Mouse (Mus musculus) embryonic fibroblast, embryonic 13.5 days (primary cell): ENCODE results near the gene Oxa1l. TPM values are rescaled to one million over a fixed set of nuclear protein-coding genes. Genes with fewer than 3 reads are reported as not detected.

Experiments
- H3K27ac ChIP-seq: 2 replicates; pipeline ENCODE4 v1.5.1; 2012; ENCODE audit warnings: low read length, control low read depth, inconsistent platforms; ENCODE audit not compliant: insufficient read depth
- H3K4me1 ChIP-seq: 2 replicates; pipeline ENCODE4 v1.6.1; 2011; ENCODE audit warnings: low read length; ENCODE audit not compliant: control insufficient read depth, insufficient read depth
- H3K4me3 ChIP-seq: 2 replicates; pipeline ENCODE4 v1.5.1; 2011; ENCODE audit warnings: mild to moderate bottlenecking, control low read depth, low read length; ENCODE audit not compliant: insufficient read depth
- CTCF ChIP-seq: IDR thresholded peaks from 2 replicates; pipeline ENCODE4 v1.5.1; 2011; ENCODE audit warnings: mild to moderate bottlenecking, control low read depth, low read length, moderate library complexity, borderline replicate concordance; ENCODE audit not compliant: insufficient read depth
- POLR2A ChIP-seq: IDR thresholded peaks from 2 replicates; pipeline ENCODE4 v1.6.1; 2011; ENCODE audit warnings: low read depth, mild to moderate bottlenecking, control low read depth, low read length, moderate library complexity
- polyA plus RNA-seq: library from polyadenylated mRNA; stranded (reverse); fragments of >200 nt; gene quantifications from 2 replicates; pipeline ENCODE4 v1.2.4, GENCODE M21; 2011; ENCODE audit warnings: low read depth; ENCODE audit not compliant: missing spikeins, insufficient read length

The Oxa1l gene
- polyA plus RNA-seq, 1 experiment, result 55.3 TPM

DNA sequence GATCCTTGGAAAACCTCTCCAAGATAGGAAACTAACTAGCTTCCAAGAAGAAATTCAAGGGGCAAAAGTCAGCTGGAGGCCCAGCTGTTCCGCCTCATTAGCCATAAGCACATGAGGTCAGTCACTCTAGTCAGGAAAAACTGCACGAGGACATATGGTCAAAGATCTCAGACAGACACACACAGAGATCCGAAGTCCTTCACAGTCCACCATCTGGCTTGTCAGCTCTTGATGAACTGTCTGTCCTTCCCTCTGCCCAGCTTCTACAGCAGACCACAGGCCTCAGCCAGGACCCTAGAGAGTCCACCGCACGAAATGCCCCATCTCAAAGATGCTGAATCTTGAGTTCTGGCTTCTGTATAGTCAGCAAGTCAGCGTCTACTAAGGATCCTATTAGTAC is 26.9 kb downstream of the Oxa1l start:
- TF ChIP-seq POLR2A (no peak), CTCF (no peak)
- Histone ChIP-seq H3K4me3 (no peak overlapping the region), H3K4me1 (no peaks in the 10 kb centered on the region), H3K27ac (no peak overlapping the region)

DNA sequence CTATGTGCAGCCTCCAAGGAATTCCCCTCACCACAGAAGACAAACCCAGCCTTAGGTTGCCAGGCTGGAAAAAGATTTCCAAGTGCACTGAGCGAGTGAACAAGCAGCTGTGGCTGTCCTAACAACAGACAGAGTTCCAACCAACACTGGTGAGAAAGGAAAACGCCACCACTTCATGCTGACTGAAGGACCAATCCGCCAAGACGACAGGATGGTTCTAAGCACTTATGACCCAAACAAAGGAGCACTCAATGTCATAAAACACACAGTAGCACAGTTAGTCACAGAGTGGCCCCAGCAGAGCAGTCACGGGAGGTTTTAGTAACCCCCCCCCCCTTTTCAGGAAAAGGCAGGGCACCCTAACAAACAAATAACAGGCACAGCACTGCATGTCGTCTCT is 30.2 kb downstream of the Oxa1l start:
- no peak for TF ChIP-seq POLR2A
- no peak for TF ChIP-seq CTCF
- H3K27ac ChIP-seq, result no peak overlapping the region
- H3K4me3 ChIP-seq, result no peak overlapping the region
- 0 out of 2 replicates have a peak, but pooled peaks cover 3% of the 10 kb centered on the region for H3K4me1 ChIP-seq

- no peak overlapping the region for H3K27ac ChIP-seq
- TF ChIP-seq POLR2A (no peak), CTCF (no peak)
- peaks cover 4% of the 10 kb centered on the region for H3K4me1 ChIP-seq
- no peak overlapping the region for H3K4me3 ChIP-seq
These were observed 33.2 kb downstream of the Oxa1l start for GRCm38 (mm10) chr14:54393794-54394193.

DNA sequence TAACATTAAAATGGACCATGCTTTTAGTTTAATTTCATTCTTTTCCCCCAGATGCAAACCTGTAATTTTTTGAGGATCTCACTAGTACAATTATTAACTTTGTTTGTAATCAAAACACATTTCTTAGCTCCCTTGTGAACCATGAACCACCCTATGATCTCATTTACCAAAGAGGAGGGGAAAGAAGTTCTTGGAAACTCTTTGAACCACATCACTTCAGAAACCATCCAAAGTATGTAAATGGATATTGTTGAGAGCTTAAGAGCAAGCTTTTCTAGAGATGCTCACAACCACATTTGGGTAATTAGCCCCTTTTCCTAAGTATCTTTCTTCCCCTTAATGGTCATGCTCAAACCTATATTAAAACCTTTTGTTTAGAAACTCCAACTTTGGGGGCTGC is 33.7 kb downstream of the Oxa1l start:
- Histone ChIP-seq H3K4me3 (no peak overlapping the region), H3K4me1 (peaks cover 7% of the 10 kb centered on the region), H3K27ac (no peak overlapping the region)
- TF ChIP-seq POLR2A (no peak), CTCF (no peak)

DNA sequence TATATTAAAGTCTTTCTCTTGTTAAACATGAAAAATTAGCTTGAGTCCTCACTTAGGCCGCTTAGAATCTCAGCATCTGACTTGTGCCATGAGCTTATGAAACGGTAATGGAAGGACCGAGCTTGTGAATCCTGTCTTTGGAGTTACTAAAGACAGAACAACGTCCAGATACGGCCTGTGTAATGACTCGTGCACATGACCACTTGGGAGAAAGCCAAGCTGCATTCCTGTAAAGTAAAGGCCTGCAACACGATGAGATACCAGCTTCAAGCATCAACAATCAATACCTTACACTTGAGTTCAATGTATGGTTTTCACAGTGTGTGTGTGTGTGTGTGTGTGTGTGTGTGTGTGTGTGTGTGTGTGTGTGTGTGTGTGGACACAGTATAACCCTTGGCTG is 36.1 kb downstream of the Oxa1l start:
- no peak for TF ChIP-seq POLR2A
- TF ChIP-seq CTCF, result no peak
- Histone ChIP-seq H3K27ac (no peak overlapping the region), H3K4me3 (no peak overlapping the region), H3K4me1 (peaks cover 7% of the 10 kb centered on the region)

GRCm38 (mm10) chr14:54397872-54398527 is 37.4 kb downstream of the Oxa1l start:
- no peak overlapping the region for H3K27ac ChIP-seq
- TF ChIP-seq CTCF (no peak), POLR2A (no peak)
- H3K4me1 ChIP-seq, result peaks cover 7% of the 10 kb centered on the region
- no peak overlapping the region for H3K4me3 ChIP-seq

- Histone ChIP-seq H3K27ac (peak overlapping the region; percentile 41; the same call in 1 of the 2 replicates), H3K4me1 (peaks cover 7% of the 10 kb centered on the region), H3K4me3 (no peak overlapping the region)
- TF ChIP-seq CTCF (no peak), POLR2A (no peak)
These were observed 37.9 kb downstream of the Oxa1l start for GRCm38 (mm10) chr14:54398528-54398916.

DNA sequence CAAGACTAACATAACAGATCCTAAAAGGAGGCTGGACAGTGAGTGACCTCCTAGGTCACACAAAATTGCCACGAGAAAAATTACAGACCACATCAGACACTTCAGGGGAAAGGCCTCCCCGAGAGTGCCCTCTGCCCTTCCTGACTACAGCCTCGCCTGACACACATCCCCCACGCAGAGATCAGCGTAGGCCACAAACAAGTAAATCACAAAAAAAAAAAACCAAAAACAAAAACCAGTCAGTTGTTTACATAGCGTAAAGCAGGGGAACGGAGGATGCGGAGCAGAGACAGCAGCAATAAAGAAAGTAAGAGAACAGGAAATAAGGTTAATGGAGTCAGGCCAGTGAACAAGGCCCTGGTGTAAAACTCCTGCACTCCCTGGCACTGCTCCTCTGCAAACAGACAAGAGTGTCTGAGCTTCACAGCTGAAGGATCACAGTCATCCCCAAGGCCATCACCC is 38.3 kb downstream of the Oxa1l start:
- Histone ChIP-seq H3K27ac (peak overlapping the region; percentile 41; the same call in 1 of the 2 replicates), H3K4me1 (peaks cover 4% of the 10 kb centered on the region), H3K4me3 (no peak overlapping the region)
- TF ChIP-seq CTCF (no peak), POLR2A (no peak)

DNA sequence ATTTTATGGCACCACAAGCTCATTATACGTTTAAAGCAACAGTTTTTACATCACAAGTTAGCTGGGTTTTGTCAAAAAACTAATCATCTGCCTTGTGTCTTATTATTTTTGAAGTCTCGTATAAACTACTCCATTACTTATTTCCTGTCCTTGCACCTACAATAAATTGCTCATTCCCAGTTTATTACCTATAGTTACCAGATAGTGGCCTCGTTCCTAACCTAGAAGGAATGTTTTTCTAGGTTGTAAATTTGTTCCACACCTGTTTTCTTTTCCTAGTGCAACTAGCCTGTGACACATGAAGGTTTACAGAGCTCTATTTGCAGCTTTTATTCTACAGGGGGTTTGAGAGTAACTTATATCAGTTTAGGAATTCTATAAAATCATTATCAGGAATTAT is 41.1 kb downstream of the Oxa1l start:
- TF ChIP-seq POLR2A (no peak), CTCF (no peak)
- no peak overlapping the region for H3K4me3 ChIP-seq

DNA sequence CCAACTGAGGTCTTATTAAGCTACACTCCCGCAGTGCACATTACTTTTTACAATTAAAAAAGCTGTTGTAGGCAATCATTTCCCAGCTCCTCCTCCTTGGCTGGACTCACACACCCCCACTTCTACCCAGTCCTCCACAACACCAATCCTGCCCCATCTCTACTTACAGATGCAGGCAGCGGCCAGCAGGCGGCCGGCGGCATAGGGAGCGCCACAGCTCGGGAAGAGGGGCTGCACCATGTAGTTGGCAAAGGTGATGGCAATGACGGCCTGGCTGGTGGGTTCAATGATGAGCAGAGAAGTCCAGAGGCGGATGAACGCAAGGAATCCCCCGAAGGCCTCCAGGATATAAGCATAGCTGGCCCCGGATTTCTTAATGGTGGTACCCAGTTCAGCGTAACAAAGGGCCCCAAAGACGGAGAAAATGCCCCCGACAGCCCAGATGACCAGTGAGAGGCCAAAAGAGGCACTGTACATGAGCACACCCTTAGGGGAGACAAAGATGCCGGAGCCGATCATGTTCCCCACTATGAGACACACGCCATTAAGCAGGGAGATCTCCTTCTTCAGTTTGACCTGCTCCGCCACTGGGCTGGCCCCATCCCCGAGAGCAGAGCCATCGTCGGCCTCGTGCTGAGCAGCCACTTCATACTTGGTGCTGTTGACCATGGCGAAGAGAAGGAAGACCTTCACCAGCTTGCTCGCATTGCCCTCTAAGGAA is 47.9 kb downstream of the Oxa1l start:
- TF ChIP-seq CTCF (no peak), POLR2A (no peak)

More for the DNA sequence above, 41.1 kb downstream of the Oxa1l start:
- H3K27ac ChIP-seq, result no peak overlapping the region
- peaks cover 3% of the 10 kb centered on the region for H3K4me1 ChIP-seq

DNA sequence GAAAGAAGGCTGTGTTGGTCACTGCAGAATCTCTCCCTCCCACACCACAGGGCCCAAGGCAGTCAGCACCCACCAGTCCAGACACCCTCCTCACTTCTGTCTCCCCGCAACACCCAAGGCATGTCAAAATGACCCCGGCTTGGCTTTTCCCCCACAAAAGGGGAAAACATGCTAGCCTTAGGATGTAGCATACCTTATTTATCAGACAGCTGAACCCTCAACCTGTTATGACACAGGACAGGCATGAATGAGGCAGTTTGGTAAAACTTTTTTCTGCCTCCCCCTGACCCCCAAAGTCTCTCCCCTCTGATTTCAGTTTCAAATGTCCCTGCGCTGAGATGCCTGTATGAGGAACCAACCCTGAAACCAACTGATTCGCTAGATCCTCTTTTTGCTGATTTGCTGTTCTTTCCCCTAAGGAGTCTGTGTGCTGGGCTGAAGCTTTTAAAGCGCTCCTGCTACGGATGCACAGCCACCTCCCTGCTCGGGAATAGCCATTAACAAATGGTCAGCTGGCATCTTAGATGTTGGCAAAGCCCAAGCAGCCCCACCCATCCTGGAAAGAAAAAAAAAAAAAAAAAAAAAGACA is 48.5 kb downstream of the Oxa1l start:
- Histone ChIP-seq H3K27ac (no peak overlapping the region), H3K4me1 (peaks cover 2% of the 10 kb centered on the region; the same call in 1 of the 2 replicates), H3K4me3 (no peak overlapping the region)
- no peak for TF ChIP-seq POLR2A
- no peak for TF ChIP-seq CTCF

More for the DNA sequence above, 47.9 kb downstream of the Oxa1l start:
- Histone ChIP-seq H3K4me3 (no peak overlapping the region), H3K27ac (no peak overlapping the region), H3K4me1 (peaks cover 2% of the 10 kb centered on the region; the same call in 1 of the 2 replicates)
